Mouse (Mus musculus): Measurements from ENCODE around the gene Vmn1r81.

The Vmn1r81 gene

GRCm38 (mm10) chr7:12268169-12268568, at the start of gene Vmn1r81:
Gene Vmn1r81 (minus strand): TSS chr7:12268269.
- no peak for DNase-seq (ENCODE audit: inconsistent age in 2 of 2, low spot score in 1 of 2)

- no peak for DNase-seq (ENCODE audit: inconsistent age in 2 of 2, low spot score in 1 of 2)
Measured at GRCm38 (mm10) chr7:12300130-12300529, 32.1 kb upstream of the Vmn1r81 start, which contains the start of gene Vmn1r82. Gene Vmn1r82 (plus strand): TSS chr7:12300430.

GRCm38 (mm10) chr7:12204141-12204540, 63.9 kb downstream of the Vmn1r81 start:
- DNase-seq (ENCODE audit: inconsistent age in 2 of 2, low spot score in 1 of 2): no peak
